Mouse (Mus musculus): ENCODE measurements around the gene Gng2.

Gene Gng2

GRCm38 (mm10) chr14:19977271-19978024 is at the start of gene Gng2:
Gene Gng2, minus strand, starts transcription at chr14:19977627.
- no peak for DNase-seq (ENCODE audit: low spot score)

- DNase-seq (ENCODE audit: low spot score), result no peak
Measured at GRCm38 (mm10) chr14:20024888-20025719, 47.7 kb upstream of the Gng2 start.

GRCm38 (mm10) chr14:20023939-20024338 is 46.5 kb upstream of the Gng2 start:
- no peak for DNase-seq (ENCODE audit: low spot score)

- DNase-seq (ENCODE audit: low spot score), result no peak
Measured at GRCm38 (mm10) chr14:20019486-20019885, 42.1 kb upstream of the Gng2 start.

DNA sequence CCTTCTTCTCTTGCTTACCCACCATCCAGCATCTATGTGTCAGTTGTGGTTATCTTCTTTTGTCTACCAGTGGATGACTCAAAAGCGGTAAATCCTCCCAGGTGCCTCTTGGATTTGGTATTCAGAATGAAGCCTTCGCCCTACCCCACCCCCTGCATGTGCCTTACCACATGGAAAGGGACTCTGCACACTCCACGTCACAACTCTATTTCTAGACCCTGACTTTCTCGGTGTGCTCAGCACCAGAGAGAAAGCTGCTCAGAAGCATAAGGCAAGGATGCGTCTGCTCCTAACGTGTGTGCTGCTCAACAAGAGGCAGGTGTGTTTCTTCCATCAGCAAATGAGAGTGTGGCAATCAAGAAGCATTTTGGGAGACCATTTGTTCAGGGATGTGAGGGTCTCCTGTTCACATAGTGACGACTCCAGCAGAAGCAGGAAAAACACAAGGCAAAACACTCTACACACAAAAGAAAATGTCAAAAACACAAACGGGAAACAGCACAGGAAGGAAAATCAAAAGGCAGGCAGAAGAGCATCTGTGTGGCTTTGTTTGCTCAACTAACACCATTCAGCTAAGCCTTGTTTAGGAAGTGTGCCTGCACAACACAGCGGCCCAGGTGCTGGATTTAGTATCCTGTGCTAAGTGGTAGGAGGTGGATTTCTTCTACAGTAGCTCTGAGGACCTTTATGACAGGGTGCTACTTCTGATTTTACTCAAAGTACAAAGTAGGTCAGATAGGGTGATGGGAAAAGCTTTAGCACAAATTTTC is 35.3 kb upstream of the Gng2 start:
- no peak for DNase-seq (ENCODE audit: low spot score)

DNA sequence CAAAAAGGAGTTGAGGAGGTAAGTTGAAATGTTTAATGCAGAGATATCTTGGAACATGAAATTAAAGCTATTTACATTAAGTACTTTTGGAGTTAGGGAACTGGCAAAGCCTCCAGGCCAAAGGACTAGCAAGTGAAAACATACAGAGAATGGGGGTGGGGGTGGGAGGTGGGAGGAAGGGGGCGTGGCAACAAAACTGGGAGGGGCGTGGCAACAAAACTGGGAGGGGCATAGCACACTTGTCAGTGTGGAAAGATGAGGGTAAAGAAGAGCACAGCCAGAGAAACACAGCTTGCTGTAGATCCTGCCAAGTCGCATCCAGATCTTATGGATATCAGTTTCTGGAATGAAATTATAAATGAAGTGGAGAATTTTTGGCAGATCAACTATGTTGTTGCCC is 30.0 kb upstream of the Gng2 start:
- no peak for DNase-seq (ENCODE audit: low spot score)

DNA sequence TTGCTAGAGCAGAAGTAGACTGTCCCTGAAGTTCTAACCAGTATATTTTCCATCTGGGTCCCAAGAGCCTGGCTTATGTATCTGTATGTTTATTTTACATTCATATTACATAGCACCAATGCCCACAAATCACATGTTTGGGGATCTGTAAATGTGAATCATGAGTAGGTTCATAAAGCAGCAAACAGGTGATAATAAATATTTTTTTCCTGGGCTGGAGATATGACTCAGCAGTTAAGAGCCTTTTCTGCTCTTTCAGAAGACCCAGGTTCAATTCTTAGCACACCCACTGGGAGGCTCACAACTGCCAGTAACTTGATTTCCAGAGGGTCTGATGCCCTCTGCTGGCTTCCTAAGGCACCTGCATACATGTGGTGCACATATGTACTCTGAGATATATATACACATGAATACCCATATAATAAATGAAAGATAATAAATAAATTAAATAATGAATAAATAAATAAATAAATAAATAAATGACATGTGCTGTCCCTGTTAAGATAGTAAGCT is 27.4 kb upstream of the Gng2 start:
- no peak for DNase-seq (ENCODE audit: low spot score)

GRCm38 (mm10) chr14:19996853-19997252 is 19.4 kb upstream of the Gng2 start:
- DNase-seq (ENCODE audit: low spot score), result no peak

- DNase-seq (ENCODE audit: low spot score), result no peak
Measured at GRCm38 (mm10) chr14:19995943-19996342, 18.5 kb upstream of the Gng2 start.

GRCm38 (mm10) chr14:19994068-19994467 is 16.6 kb upstream of the Gng2 start:
- DNase-seq (ENCODE audit: low spot score), result no peak

GRCm38 (mm10) chr14:19993570-19993883 is 16.1 kb upstream of the Gng2 start:
- no peak for DNase-seq (ENCODE audit: low spot score)

- DNase-seq (ENCODE audit: low spot score), result no peak
Measured at GRCm38 (mm10) chr14:19992873-19993569, 15.6 kb upstream of the Gng2 start.

- no peak for DNase-seq (ENCODE audit: low spot score)
Measured at GRCm38 (mm10) chr14:19991861-19992260, 14.4 kb upstream of the Gng2 start.

DNA sequence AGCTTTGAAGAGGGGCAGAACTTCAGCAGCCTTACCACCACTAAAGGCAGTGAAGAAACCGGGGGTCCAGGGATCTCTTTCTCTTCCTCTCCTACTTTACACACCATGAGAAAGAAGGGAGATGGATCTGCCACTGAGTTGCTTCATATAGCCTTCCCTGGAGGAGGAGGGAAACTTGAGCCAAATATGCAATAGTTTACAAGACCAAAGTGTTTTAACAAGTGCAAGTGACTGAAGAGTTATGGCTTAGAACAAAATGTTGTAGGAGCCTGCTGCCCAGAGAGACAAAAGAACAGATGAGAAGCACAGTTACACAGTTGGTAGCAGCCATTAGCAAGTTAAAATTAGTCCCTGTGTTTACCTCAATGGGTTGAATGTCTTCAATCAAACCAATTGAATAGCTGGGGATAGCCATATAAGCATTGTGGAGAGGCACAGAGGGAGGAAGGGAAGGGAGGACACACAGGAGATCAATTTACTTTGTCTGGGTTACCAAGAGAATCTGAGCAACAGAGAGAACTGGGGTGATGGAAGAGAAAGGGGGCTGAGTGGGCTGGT is 13.1 kb upstream of the Gng2 start:
- no peak for DNase-seq (ENCODE audit: low spot score)

- DNase-seq (ENCODE audit: low spot score), result no peak
Measured at GRCm38 (mm10) chr14:19988410-19988809, 11.0 kb upstream of the Gng2 start.

DNA sequence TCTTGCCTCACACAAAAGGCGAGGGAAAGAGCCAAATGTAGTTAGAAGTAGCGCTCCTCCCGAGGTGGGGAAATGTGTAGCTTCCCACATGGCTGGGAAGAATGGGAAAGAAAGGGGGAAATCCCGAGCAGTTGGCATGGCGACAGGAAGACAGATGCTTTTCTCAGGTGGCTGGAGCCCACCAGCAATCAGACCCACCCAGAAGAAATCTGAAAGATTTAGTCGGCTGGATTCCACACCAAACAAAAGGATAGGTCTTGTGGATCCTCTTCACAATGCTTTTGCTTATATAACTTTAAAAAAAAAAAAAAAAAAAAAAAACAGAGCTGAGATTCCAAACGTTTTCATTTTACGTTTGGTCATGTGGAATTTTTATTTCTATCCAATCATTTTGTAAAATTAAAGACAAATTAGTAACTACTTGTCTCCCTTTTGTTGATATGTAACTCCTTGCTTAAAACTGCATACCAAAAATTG is 10.0 kb upstream of the Gng2 start:
- DNase-seq (ENCODE audit: low spot score), result no peak

- DNase-seq (ENCODE audit: low spot score), result peak; percentile 58
Measured at GRCm38 (mm10) chr14:19986614-19987357, 9.4 kb upstream of the Gng2 start.

DNA sequence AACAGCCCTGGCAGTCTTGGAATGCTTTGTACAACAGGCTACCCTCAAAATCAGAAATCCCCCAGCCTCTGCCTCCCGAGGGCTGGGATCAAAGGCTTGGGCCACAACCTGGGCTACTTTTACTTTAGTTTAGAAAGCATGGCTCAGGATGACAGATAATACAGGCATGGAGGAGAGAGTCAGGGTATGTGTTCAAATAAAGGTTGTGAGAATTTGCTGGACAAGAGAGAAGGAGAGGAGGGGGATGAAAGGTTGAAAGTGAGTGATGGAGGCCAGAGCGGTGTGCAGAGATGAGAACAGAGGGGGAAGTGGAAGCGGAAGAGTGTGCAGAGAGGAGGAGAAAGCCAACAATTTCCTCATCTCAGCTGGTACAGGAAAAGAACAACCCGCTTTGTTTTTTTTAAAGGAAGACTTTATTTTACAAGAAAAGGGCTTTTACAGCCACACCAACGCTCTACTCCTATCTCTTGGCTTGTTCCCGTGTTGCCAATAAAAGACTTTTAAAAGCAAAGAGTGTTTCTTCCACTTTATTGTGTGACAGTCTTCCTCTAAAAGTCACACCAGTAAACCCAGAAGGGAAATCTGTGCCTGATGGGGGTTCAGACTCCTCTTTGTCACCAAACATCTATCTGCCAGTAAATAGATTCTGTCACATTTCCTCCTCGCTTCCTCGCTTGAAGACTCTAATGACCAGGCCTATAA is 8.6 kb upstream of the Gng2 start:
- no peak for DNase-seq (ENCODE audit: low spot score)

DNA sequence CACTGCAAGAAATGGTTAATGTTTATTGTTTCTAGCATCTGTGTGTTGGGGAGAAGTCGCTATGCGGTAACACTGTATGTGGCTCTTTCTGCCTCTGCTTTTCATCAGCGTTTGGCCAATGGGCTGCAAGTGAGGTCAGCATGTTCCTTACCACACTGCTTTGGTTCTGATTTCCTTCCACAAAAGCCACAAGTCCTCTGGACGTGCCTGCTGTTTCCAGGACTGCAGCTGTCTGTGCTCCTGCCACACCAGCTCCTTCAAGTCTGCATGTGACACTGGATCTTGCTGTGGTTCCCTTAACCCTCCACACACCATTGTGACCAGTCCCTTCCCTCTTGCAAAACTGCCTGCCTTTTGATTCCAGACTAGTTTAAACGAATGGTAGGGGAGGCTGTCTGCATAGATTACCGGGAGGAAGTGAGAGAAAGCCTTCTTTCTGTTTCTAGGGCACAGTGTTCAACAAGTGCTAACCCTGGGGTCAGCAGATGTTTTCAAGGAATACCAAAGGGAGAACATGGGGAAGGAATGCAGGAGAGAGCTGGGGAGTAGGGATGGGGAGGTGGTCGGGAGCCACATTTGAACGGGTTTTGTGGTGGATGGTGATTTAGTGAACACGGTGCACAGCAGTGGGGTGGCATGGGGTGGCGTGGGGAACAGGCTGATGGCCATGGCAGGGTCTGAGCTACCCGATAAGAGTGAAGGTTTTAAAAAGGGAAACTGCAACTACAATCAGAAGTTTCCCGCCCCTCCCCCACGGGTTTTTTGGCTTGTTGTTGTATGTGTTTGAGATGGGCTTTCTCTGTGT is 7.9 kb upstream of the Gng2 start:
- peak; percentile 57 for DNase-seq (ENCODE audit: low spot score)

Data from testis, postnatal 10 days (tissue).